In genomic region chr11:85843347-85843692, GRCm38 (mm10) we compare ENCODE assay signal across 8 mouse cellular contexts. TPM values are rescaled to one million over a fixed set of nuclear protein-coding genes. Genes with fewer than 3 reads are reported as not detected.
DNase-seq lines count a peak whose midpoint lies in the region; ATAC-seq lines count a peak whose summit lies in the region.

No protein-coding gene starts in this region.

- H3K4me3 ChIP-seq in embryonic facial prominence, embryonic 11.5 days (ENCODE audit: low read depth, low read length) = peak overlapping the region; percentile 79
- H3K4me3 ChIP-seq in heart, embryonic 10.5 days = peak overlapping the region; percentile 72
- H3K4me3 ChIP-seq in kidney, embryonic 14.5 days (ENCODE audit: low read length) = peak overlapping the region; percentile 52

- peak overlapping the region; percentile 87 for H3K4me2 ChIP-seq in embryonic facial prominence, embryonic 11.5 days (ENCODE audit: low read depth, low read length)
- H3K4me2 ChIP-seq in kidney, embryonic 14.5 days (replicated peaks; ENCODE audit: low read depth, low read length) = peak overlapping the region; percentile 78

- peak overlapping the region; percentile 81 for H3K27ac ChIP-seq in embryonic facial prominence, embryonic 11.5 days (replicated peaks; ENCODE audit: low read depth, low read length)
- peak overlapping the region; percentile 83 for H3K27ac ChIP-seq in heart, embryonic 10.5 days
- peak overlapping the region; percentile 87 for H3K27ac ChIP-seq in kidney, embryonic 14.5 days (ENCODE audit: low read depth, low read length)

- under 1% methylated on average over 18 of the region's 18 CpGs for WGBS in embryonic facial prominence, embryonic 11.5 days
- WGBS in heart, embryonic 10.5 days = under 1% methylated on average over 18 of the region's 18 CpGs
- WGBS in kidney, embryonic 14.5 days = 0% methylated on average over 18 of the region's 18 CpGs

- intact Hi-C loops in left cerebral cortex, postnatal 36 days (cut with DNase I) = loop anchor here (5.0 to 10.0 kb wide), 5 partner anchors 44 to 511 kb away; partner anchors contain the start of genes Med13 and Tbx4

- ATAC-seq in embryonic facial prominence, embryonic 11.5 days (replicated peaks; ENCODE audit: insufficient number of reproducible peaks, low FRiP score, low TSS enrichment, low read depth) = peak; percentile 61
- peak; percentile 36 for ATAC-seq in kidney, embryonic 14.5 days (ENCODE audit: low FRiP score, low TSS enrichment)

- no peaks in the 10 kb centered on the region for H3K9me3 ChIP-seq in embryonic facial prominence, embryonic 11.5 days (replicated peaks; ENCODE audit: control insufficient read depth, low read length)
- H3K9me3 ChIP-seq in heart, embryonic 10.5 days = no peaks in the 10 kb centered on the region
- H3K9me3 ChIP-seq in kidney, embryonic 14.5 days (ENCODE audit: control insufficient read depth, low read length) = no peaks in the 10 kb centered on the region

- DNase-seq in urinary bladder, adult 2 months (ENCODE audit: low spot score) = peak; percentile 77
- DNase-seq in urinary bladder, postnatal 10 days (ENCODE audit: low spot score) = no peak
- DNase-seq in embryonic facial prominence, embryonic 11.5 days (ENCODE audit: low spot score) = peak; percentile 90
- DNase-seq in heart, embryonic 10.5 days (ENCODE audit: low spot score) = peak; percentile 93
- peak; percentile 82 for DNase-seq in lung, postnatal 25 days (ENCODE audit: low spot score)
- DNase-seq in retina, postnatal 7 days (ENCODE audit: low read depth, low spot score) = peak; percentile 66
- no peak for DNase-seq in left cerebral cortex, postnatal 36 days (ENCODE audit: low spot score in 2 of 2)

- no peaks in the 10 kb centered on the region for H3K36me3 ChIP-seq in embryonic facial prominence, embryonic 11.5 days (replicated peaks; ENCODE audit: control insufficient read depth, insufficient read depth, low read depth, low read length)
- peaks cover 4% of the 10 kb centered on the region for H3K36me3 ChIP-seq in heart, embryonic 10.5 days
- H3K36me3 ChIP-seq in kidney, embryonic 14.5 days (ENCODE audit: control insufficient read depth, insufficient read depth, low read length) = peaks cover 18% of the 10 kb centered on the region; the same call in 1 of the 2 replicates

- peaks cover 2% of the 10 kb centered on the region for H3K4me1 ChIP-seq in embryonic facial prominence, embryonic 11.5 days (ENCODE audit: control insufficient read depth, insufficient read depth, low read length)
- peaks cover 45% of the 10 kb centered on the region for H3K4me1 ChIP-seq in heart, embryonic 10.5 days
- peaks cover 25% of the 10 kb centered on the region for H3K4me1 ChIP-seq in kidney, embryonic 14.5 days (ENCODE audit: control insufficient read depth, insufficient read depth, low read length)

- H3K27me3 ChIP-seq in embryonic facial prominence, embryonic 11.5 days (ENCODE audit: control insufficient read depth, insufficient read depth, low read length) = peaks cover 9% of the 10 kb centered on the region
- peaks cover 83% of the 10 kb centered on the region for H3K27me3 ChIP-seq in heart, embryonic 10.5 days (ENCODE audit: insufficient read depth, poor library complexity, severe bottlenecking)
- peaks cover 19% of the 10 kb centered on the region for H3K27me3 ChIP-seq in kidney, embryonic 14.5 days (ENCODE audit: control insufficient read depth, insufficient read depth, low read length)

- H3K9ac ChIP-seq in embryonic facial prominence, embryonic 11.5 days (replicated peaks; ENCODE audit: low read length) = peak overlapping the region; percentile 80
- H3K9ac ChIP-seq in kidney, embryonic 14.5 days (ENCODE audit: low read depth, low read length) = peak overlapping the region; percentile 58

RNA-seq across cellular contexts. Expression of gene Gm11444, which starts 6.8 kb away (rescaled TPM):
- not detected in 2 replicates for polyA plus RNA-seq in urinary bladder, adult 2 months (2012; rRNA removed)
- polyA plus RNA-seq in embryonic facial prominence, embryonic 11.5 days (2014; fragmentation: Nextera tagmentation; extraction: Ambion mirVana) = not detected in 2 replicates
- not detected in 2 replicates for polyA plus RNA-seq in heart, embryonic 10.5 days (2016; fragmentation: Nextera tagmentation; extraction: Ambion mirVana)
- polyA plus RNA-seq in kidney, embryonic 14.5 days (2014; fragmentation: Nextera tagmentation; extraction: Ambion mirVana) = not detected in 2 replicates
- total RNA-seq in left cerebral cortex, postnatal 36 days (2021) = not detected

RNA-seq across cellular contexts. Expression of gene Tbx2, which starts 11.0 kb away (rescaled TPM):
- polyA plus RNA-seq in urinary bladder, adult 2 months (2012; rRNA removed) = 130 and 133 TPM in 2 replicates
- 22.3 and 25.9 TPM in 2 replicates for polyA plus RNA-seq in embryonic facial prominence, embryonic 11.5 days (2014; fragmentation: Nextera tagmentation; extraction: Ambion mirVana)
- 2.5 and 7.6 TPM in 2 replicates for polyA plus RNA-seq in heart, embryonic 10.5 days (2016; fragmentation: Nextera tagmentation; extraction: Ambion mirVana)
- 18.2 and 19.8 TPM in 2 replicates for polyA plus RNA-seq in kidney, embryonic 14.5 days (2014; fragmentation: Nextera tagmentation; extraction: Ambion mirVana)
- total RNA-seq in left cerebral cortex, postnatal 36 days (2021) = 1 to 10 TPM; 1.9 to 2.2 TPM

RNA-seq across cellular contexts. Expression of gene Tbx4, which starts 42.9 kb away (rescaled TPM):
- 17.1 and 23.1 TPM in 2 replicates for polyA plus RNA-seq in urinary bladder, adult 2 months (2012; rRNA removed)
- polyA plus RNA-seq in embryonic facial prominence, embryonic 11.5 days (2014; fragmentation: Nextera tagmentation; extraction: Ambion mirVana) = 0.65 and 1.5 TPM in 2 replicates
- polyA plus RNA-seq in heart, embryonic 10.5 days (2016; fragmentation: Nextera tagmentation; extraction: Ambion mirVana) = 0.80 and 4.1 TPM in 2 replicates
- polyA plus RNA-seq in kidney, embryonic 14.5 days (2014; fragmentation: Nextera tagmentation; extraction: Ambion mirVana) = 0.06 TPM in 1 of 2 replicates, not detected in the other
- under 1 TPM; 0.17 to 0.25 TPM for total RNA-seq in left cerebral cortex, postnatal 36 days (2021)

Comparison
In these comparisons a context has a peak if more than half of its experiments do, and no peak if none do; other contexts are left out.
1. DNase-seq: peak in urinary bladder, adult 2 months (single experiment), embryonic facial prominence, embryonic 11.5 days (single experiment), heart, embryonic 10.5 days (single experiment), lung, postnatal 25 days (single experiment) and retina, postnatal 7 days (single experiment); none in urinary bladder, postnatal 10 days (single experiment) and left cerebral cortex, postnatal 36 days (0 of 2).
2. Peak in every context shown above with its lines, with median percentiles within 50 percentile points of each other: H3K27ac ChIP-seq and H3K4me3 ChIP-seq.